In genomic region chr12:52525486-52525885, GRCm38 (mm10) we compare ENCODE assay signal across 22 mouse cellular contexts. TPM values are rescaled to one million over a fixed set of nuclear protein-coding genes. Genes with fewer than 3 reads are reported as not detected.
DNase-seq lines count a peak whose midpoint lies in the region; TF ChIP-seq lines count a peak whose summit lies in the region.
"Had no signal": no experiment of that assay in that cellular context is flagged by ENCODE, and none has a peak within 500 bp of the region (broad histone marks: within the 10 kb centered on the region; RNA-seq: fewer than 3 reads in every experiment).

No protein-coding gene starts in this region.

- H3K36me3 ChIP-seq in CH12.LX (replicated peaks in 1 of 2; ENCODE audit: control insufficient read depth in 1 of 2, insufficient read depth in 1 of 2, low read length in 1 of 2) (no peaks in the 10 kb centered on the region), MEL (ENCODE audit: control insufficient read depth in 1 of 2, insufficient read depth in 2 of 2, low read length in 2 of 2) (peaks cover 0 to 7% of the 10 kb centered on the region in 2 experiments; a peak in 2 of 4 replicates)
- H3K36me3 ChIP-seq: G1E had no signal

- H3K27ac ChIP-seq in CH12.LX (ENCODE audit: insufficient read depth, low read depth) = no peak overlapping the region
- H3K27ac ChIP-seq in MEL (ENCODE audit: control insufficient read depth, low read depth, low read length) = no peak overlapping the region

- dilution Hi-C loops in CH12.LX (cut with MboI; ENCODE audit: extremely low pct_ligation_motif_present, extremely low pct_unique_long_range_greater_than_20kb, low sequenced_read_pairs) = no loop called here

- TF ChIP-seq RAD21 in CH12.LX (IDR thresholded peaks at IDR 0.05; ENCODE audit: low read depth, low read length) (no peak), MEL (IDR thresholded peaks at IDR 0.05; ENCODE audit: low read depth, low read length) (no peak)

- in situ Hi-C loops in CH12.LX (cut with MboI; ENCODE audit: low pct_ligation_motif_present, low pct_unique_long_range_greater_than_20kb, low sequenced_read_pairs) = no loop called here

- H3K9ac ChIP-seq in CH12.LX (ENCODE audit: insufficient read depth, low read depth) = no peak overlapping the region
- H3K9ac ChIP-seq in MEL (ENCODE audit: control insufficient read depth, low read depth, low read length, poor library complexity, severe bottlenecking) = no peak overlapping the region

- H3K9me3 ChIP-seq in CH12.LX (replicated peaks; ENCODE audit: low read length) (no peaks in the 10 kb centered on the region), MEL (replicated peaks; ENCODE audit: insufficient read depth, low read length) (no peaks in the 10 kb centered on the region)
- H3K9me3 ChIP-seq: G1E had no signal

- no peak overlapping the region for H3K4me2 ChIP-seq in CH12.LX (ENCODE audit: insufficient read depth, low read depth, poor library complexity, severe bottlenecking)

- DNase-seq in 416B (ENCODE audit: low read depth) (peak; percentile 50), CH12.LX (ENCODE audit: extremely low read depth) (no peak), MEL (ENCODE audit: low read depth, low spot score) (peak; percentile 38)
- peak; percentile 11 for DNase-seq in naive thymus-derived CD4-positive, alpha-beta T cell, adult 2 months (ENCODE audit: low read depth)
- no peak for DNase-seq in gastrocnemius, postnatal 4 days (ENCODE audit: low spot score in 2 of 2)
- no peak for DNase-seq in kidney, adult 18-20 months
- no peak for DNase-seq in cerebellum, postnatal 25 days
- DNase-seq in spleen, postnatal 14 days (ENCODE audit: low spot score in 2 of 2) = no peak
- DNase-seq: adrenal gland, adult 2 months; adrenal gland, adult 8-10 months; adrenal gland, postnatal 10 days; adrenal gland, postnatal 14 days; adrenal gland, postnatal 25 days; adrenal gland, postnatal 36 days; B cell, adult 2 months; cerebellum, adult 11 months; cerebellum, adult 11-12 months; cerebellum, adult 18-20 months; cerebellum, adult 2 months; cerebellum, adult 8-10 months had no signal

- no peak overlapping the region for H3K4me3 ChIP-seq in CH12.LX (replicated peaks in 1 of 3; ENCODE audit: low read depth in 2 of 3, low read length in 2 of 3, poor library complexity in 1 of 3)
- H3K4me3 ChIP-seq in MEL (ENCODE audit: control insufficient read depth in 1 of 2, insufficient read depth in 1 of 2, low read depth in 2 of 2, low read length in 2 of 2) = no peak overlapping the region

- H3K27me3 ChIP-seq in CH12.LX (replicated peaks) (no peaks in the 10 kb centered on the region), MEL (ENCODE audit: control insufficient read depth in 1 of 2, insufficient read depth in 2 of 2, low read length in 2 of 2) (no peaks in the 10 kb centered on the region)
- H3K27me3 ChIP-seq: Patski had no signal

- TF ChIP-seq CTCF in CH12.LX (conservative IDR thresholded peaks at IDR 0.05 in 1 of 2, IDR thresholded peaks at IDR 0.05 in 1 of 2; ENCODE audit: low read depth in 2 of 2, low read length in 2 of 2) (no peak), MEL (IDR thresholded peaks at IDR 0.05 in 2 of 3, conservative IDR thresholded peaks at IDR 0.05 in 1 of 3; ENCODE audit: control insufficient read depth in 1 of 3, insufficient read depth in 1 of 3, low read depth in 2 of 3, low read length in 3 of 3, poor library complexity in 1 of 3, severe bottlenecking in 1 of 3) (no peak)

- peaks cover 2 to 19% of the 10 kb centered on the region in 2 experiments; a peak in 3 of 4 replicates for H3K4me1 ChIP-seq in CH12.LX (ENCODE audit: control insufficient read depth in 1 of 2, insufficient read depth in 2 of 2)
- peaks cover 0 to 17% of the 10 kb centered on the region in 2 experiments; a peak in 2 of 4 replicates for H3K4me1 ChIP-seq in MEL (ENCODE audit: control insufficient read depth in 1 of 2, insufficient read depth in 2 of 2, low read length in 2 of 2)

- TF ChIP-seq EP300 in CH12.LX (IDR thresholded peaks at IDR 0.05; ENCODE audit: low read length) (peak; percentile 83), MEL (IDR thresholded peaks at IDR 0.05; ENCODE audit: low read depth in 1 of 2, low read length in 2 of 2) (peak in 1 of 2 experiments; percentile 53; a peak in 2 of 4 replicates)

- TF ChIP-seq POLR2A in CH12.LX (IDR thresholded peaks at IDR 0.05; ENCODE audit: low read depth, low read length) (no peak), MEL (IDR thresholded peaks at IDR 0.05; ENCODE audit: control insufficient read depth in 1 of 2, insufficient read depth in 1 of 2, low read depth in 1 of 2, low read length in 2 of 2, poor library complexity in 1 of 2) (no peak)

- H3K79me2 ChIP-seq in CH12.LX (replicated peaks; ENCODE audit: control insufficient read depth, extremely low read depth, insufficient read depth, poor library complexity, severe bottlenecking) = peaks cover 10% of the 10 kb centered on the region
- peaks cover 7% of the 10 kb centered on the region for H3K79me2 ChIP-seq in MEL (ENCODE audit: control insufficient read depth, insufficient read depth, low read length, poor library complexity)

TF ChIP-seq in CH12.LX, 34 proteins besides CTCF, POLR2A, EP300 and RAD21:
- TF ChIP-seq CHD1 (IDR thresholded peaks at IDR 0.05; ENCODE audit: low read depth, low read length) = 0 out of 2 replicates have a peak, but pooled peaks have one; percentile 72
- TF ChIP-seq ZNF384 (IDR thresholded peaks at IDR 0.05; ENCODE audit: low read depth, low read length) = peak; percentile 95
- no peak for TF ChIP-seq ETS1 (conservative IDR thresholded peaks at IDR 0.05; ENCODE audit: low read depth, low read length)

TF ChIP-seq in MEL, 35 proteins besides CTCF, POLR2A, EP300 and RAD21:
- 0 out of 2 replicates have a peak, but pooled peaks have one; percentile 14 for TF ChIP-seq RCOR1 (IDR thresholded peaks at IDR 0.05; ENCODE audit: low read depth, low read length)
- no peak for TF ChIP-seq KAT2A (conservative IDR thresholded peaks at IDR 0.05; ENCODE audit: low read depth, low read length)
- no peak for TF ChIP-seq UBTF (IDR thresholded peaks at IDR 0.05; ENCODE audit: borderline replicate concordance, insufficient read depth, low read depth, low read length)
- TF ChIP-seq GATA1 (IDR thresholded peaks at IDR 0.05; ENCODE audit: low read depth, low read length) = no peak
- TF ChIP-seq ZMIZ1 (IDR thresholded peaks at IDR 0.05; ENCODE audit: low read depth, low read length) = no peak
- TF ChIP-seq ZNF384 (IDR thresholded peaks at IDR 0.05; ENCODE audit: low read depth, low read length) = peak; percentile 96
- TF ChIP-seq CHD1 (IDR thresholded peaks at IDR 0.05; ENCODE audit: low read depth, low read length) = no peak

RNA-seq across cellular contexts. Expression of gene Arhgap5, which starts 21.7 kb away (rescaled TPM):
- total RNA-seq in CH12.LX (2012; rRNA removed) (12.0 and 13.0 TPM in 2 replicates), CH12.LX (2014; rRNA removed) (42.7 and 45.5 TPM in 2 replicates), MEL (2012; rRNA removed) (11.8 and 15.1 TPM in 2 replicates)
- polyA plus RNA-seq in CH12.LX (2012; ENCODE audit: insufficient read length, low read depth) (11.1 and 13.0 TPM in 2 replicates), MEL (2012; ENCODE audit: insufficient read depth in 1 of 2, insufficient read length in 2 of 2, low read depth in 1 of 2, low replicate concordance in 2 of 2, missing spikeins in 1 of 2) (100 to 1,000 TPM in 1 of 2 experiments, 10 to 100 TPM in 1; 10.5 to 108 TPM)
- total RNA-seq in gastrocnemius, postnatal 4 days (2021) = 10 to 100 TPM; 55.0 to 61.7 TPM
- polyA plus RNA-seq: G1E had no signal

Comparison
In these comparisons a context has a peak if more than half of its experiments do, and no peak if none do; other contexts are left out.
1. DNase-seq: peak in 416B (single experiment), MEL (single experiment) and naive thymus-derived CD4-positive, alpha-beta T cell, adult 2 months (single experiment); none in CH12.LX (single experiment), gastrocnemius, postnatal 4 days (0 of 2), kidney, adult 18-20 months (single experiment), cerebellum, postnatal 25 days (0 of 2) and spleen, postnatal 14 days (0 of 2).